Mouse (Mus musculus): ENCODE measurements around the gene Cenpo.

DNA sequence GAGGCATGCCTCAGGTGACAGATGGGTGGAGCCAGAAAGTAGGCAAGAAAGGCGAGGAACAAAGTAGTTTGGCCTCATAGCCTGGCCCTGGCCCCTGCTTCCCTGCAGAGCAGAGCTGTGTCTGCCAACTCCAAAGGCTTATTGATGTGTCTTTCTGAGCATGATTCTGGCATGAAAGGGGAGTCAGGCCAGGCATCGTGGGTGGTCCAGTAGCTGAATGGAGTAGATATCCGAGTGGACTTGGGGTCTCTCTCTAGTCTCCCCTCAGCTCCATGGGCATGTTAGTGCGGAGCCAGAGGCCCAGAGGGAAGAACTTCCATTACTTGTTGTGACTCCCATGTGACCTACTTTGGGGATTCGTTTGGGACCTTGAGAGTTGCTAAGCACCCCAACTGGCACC, 55.3 kb downstream of the Cenpo start:
- no peak for TF ChIP-seq CTCF (IDR thresholded peaks at IDR 0.05; ENCODE audit: low read depth, low read length)
- TF ChIP-seq POLR2A (IDR thresholded peaks at IDR 0.05; ENCODE audit: borderline replicate concordance, low read depth, low read length) = no peak

Data from bone marrow macrophage, adult 2 months (primary cell).